Mouse (Mus musculus) heart, postnatal 0 days (tissue): ENCODE results near the gene Aldh1l1.

Experiments used
- CTCF ChIP-seq: IDR thresholded peaks from 2 replicates; pipeline ENCODE4 v1.5.1; 2016; ENCODE audit warnings: antibody characterized with exemption, control low read depth, low read depth
- EP300 ChIP-seq: IDR thresholded peaks from 2 replicates; pipeline ENCODE4 v1.6.1; 2016; ENCODE audit warnings: antibody characterized with exemption, low read depth

- TF ChIP-seq CTCF (no peak), EP300 (no peak)
These were observed 117.9 kb downstream of the Aldh1l1 start for GRCm38 (mm10) chr6:90604130-90604529.
